In genomic region chr12:45049894-45050293, GRCm38 (mm10) we compare ENCODE assay signal across 25 mouse cellular contexts. TPM values are rescaled to one million over a fixed set of nuclear protein-coding genes. Genes with fewer than 3 reads are reported as not detected.
A peak's percentile ranks its signal among the peaks of the same experiment; 100 is the strongest.
DNase-seq lines count a peak whose midpoint lies in the region; TF ChIP-seq lines count a peak whose summit lies in the region.
"Had no signal": no experiment of that assay in that cellular context is flagged by ENCODE, and none has a peak within 500 bp of the region (broad histone marks: within the 10 kb centered on the region; RNA-seq: fewer than 3 reads in every experiment).

No protein-coding gene starts in this region.

- no peak overlapping the region for H3K4me3 ChIP-seq in gastrocnemius, adult 2 months
- H3K4me3 ChIP-seq in hindbrain, embryonic 10.5 days, result no peak overlapping the region
- H3K4me3 ChIP-seq: embryonic facial prominence, embryonic 10.5 days; forebrain, embryonic 15.5 days; heart, embryonic 15.5 days; midbrain, embryonic 15.5 days; myocyte; neural tube, embryonic 13.5 days had no signal

- H3K4me1 ChIP-seq in hindbrain, embryonic 10.5 days (replicated peaks), result no peaks in the 10 kb centered on the region
- H3K4me1 ChIP-seq: midbrain, embryonic 15.5 days; neural tube, embryonic 13.5 days had no signal

- no peak for TF ChIP-seq CTCF in gastrocnemius, adult 2 months (IDR thresholded peaks at IDR 0.05)

- DNase-seq in gastrocnemius, adult 2 months, result peak; percentile 58
- no peak for DNase-seq in gastrocnemius, postnatal 4 days (ENCODE audit: low spot score in 2 of 2)
- DNase-seq in gastrocnemius, adult 8-10 months (ENCODE audit: low spot score in 2 of 2), result peak; percentile 23 to 26
- peak; percentile 89 for DNase-seq in heart, adult 8-10 months (ENCODE audit: low spot score)
- DNase-seq in heart, postnatal 36 days, result peak; percentile 64 to 65
- DNase-seq in hindbrain, embryonic 10.5 days (ENCODE audit: low spot score), result no peak
- DNase-seq in layer of hippocampus, postnatal 25 days (ENCODE audit: extremely low spot score in 1 of 2, low spot score in 1 of 2), result no peak
- DNase-seq: adrenal gland, postnatal 25 days; cerebellum, postnatal 10 days; kidney, adult 9 months; kidney, postnatal 14 days; liver, postnatal 0 days; retina, postnatal 1 day; right cerebral cortex, postnatal 25 days; thymus, adult 18-20 months; thymus, postnatal 36 days had no signal

- intact Hi-C loops in gastrocnemius, adult 2 months (cut with DNase I), result loop anchor here (2.0 kb wide), 1 partner anchor 23 kb away; no protein-coding TSS in a partner anchor
- intact Hi-C loops in heart, postnatal 36 days (cut with DNase I), result no loop called here

- H3K27me3 ChIP-seq in hindbrain, embryonic 10.5 days (ENCODE audit: insufficient read depth, poor library complexity, severe bottlenecking), result no peaks in the 10 kb centered on the region
- H3K27me3 ChIP-seq: forebrain, embryonic 15.5 days; heart, embryonic 15.5 days; midbrain, embryonic 15.5 days; neural tube, embryonic 13.5 days had no signal

- WGBS in hindbrain, embryonic 10.5 days, result 78% methylated on average over 9 of the region's 9 CpGs

- H3K27ac ChIP-seq in gastrocnemius, adult 2 months, result peak overlapping the region; percentile 66
- no peak overlapping the region for H3K27ac ChIP-seq in hindbrain, embryonic 10.5 days
- H3K27ac ChIP-seq: embryonic facial prominence, embryonic 10.5 days; forebrain, embryonic 15.5 days; heart, embryonic 15.5 days; hindbrain, embryonic 14.5 days; macrophage; midbrain, embryonic 15.5 days; neural tube, embryonic 13.5 days had no signal

- H3K9me3 ChIP-seq in hindbrain, embryonic 10.5 days, result no peaks in the 10 kb centered on the region
- H3K9me3 ChIP-seq: embryonic facial prominence, embryonic 10.5 days; forebrain, embryonic 15.5 days; heart, embryonic 15.5 days; midbrain, embryonic 15.5 days; neural tube, embryonic 13.5 days had no signal

- H3K36me3 ChIP-seq in hindbrain, embryonic 10.5 days, result no peaks in the 10 kb centered on the region
- H3K36me3 ChIP-seq: embryonic facial prominence, embryonic 10.5 days; forebrain, embryonic 15.5 days; heart, embryonic 15.5 days; midbrain, embryonic 15.5 days; neural tube, embryonic 13.5 days had no signal

RNA-seq across cellular contexts. Expression of gene Stxbp6, which starts 24.6 kb away (rescaled TPM):
- total RNA-seq in gastrocnemius, adult 2 months (2021), result 1 to 10 TPM; 3.3 to 5.7 TPM
- 10 to 100 TPM; 14.9 to 19.2 TPM for total RNA-seq in gastrocnemius, postnatal 4 days (2021)
- total RNA-seq in gastrocnemius, adult 8-10 months (2022), result 1 to 10 TPM; 2.4 to 6.1 (median 2.9) TPM
- 10 to 100 TPM in 1 of 4 experiments, 1 to 10 TPM in 3; 4.6 to 12.1 (median 6.4) TPM for total RNA-seq in heart, adult 8-10 months (2022)
- 10 to 100 TPM; 10.3 to 11.7 TPM for total RNA-seq in heart, postnatal 36 days (2021)
- polyA plus RNA-seq in hindbrain, embryonic 10.5 days (2016; fragmentation: Nextera tagmentation; extraction: Ambion mirVana), result 12.4 and 14.9 TPM in 2 replicates
- 10 to 100 TPM; 73.5 to 78.3 TPM for total RNA-seq in layer of hippocampus, postnatal 25 days (2021)
- polyA plus RNA-seq: CD4-positive, CD25-positive, alpha-beta regulatory T cell, adult 4 months; myocyte had no signal

Comparison
In these comparisons a context has a peak if more than half of its experiments do, and no peak if none do; other contexts are left out.
1. DNase-seq: peak in gastrocnemius, adult 2 months (single experiment), gastrocnemius, adult 8-10 months (2 of 2), heart, adult 8-10 months (single experiment) and heart, postnatal 36 days (2 of 2); none in gastrocnemius, postnatal 4 days (0 of 2), hindbrain, embryonic 10.5 days (single experiment) and layer of hippocampus, postnatal 25 days (0 of 2).